Mouse (Mus musculus) lung, postnatal 10 days (tissue): ENCODE measurements around the gene Ctsll3.

Source experiments
- DNase-seq: peaks from one replicate; pipeline ENCODE4 v3.0.0; 2021

The Ctsll3 gene

DNA sequence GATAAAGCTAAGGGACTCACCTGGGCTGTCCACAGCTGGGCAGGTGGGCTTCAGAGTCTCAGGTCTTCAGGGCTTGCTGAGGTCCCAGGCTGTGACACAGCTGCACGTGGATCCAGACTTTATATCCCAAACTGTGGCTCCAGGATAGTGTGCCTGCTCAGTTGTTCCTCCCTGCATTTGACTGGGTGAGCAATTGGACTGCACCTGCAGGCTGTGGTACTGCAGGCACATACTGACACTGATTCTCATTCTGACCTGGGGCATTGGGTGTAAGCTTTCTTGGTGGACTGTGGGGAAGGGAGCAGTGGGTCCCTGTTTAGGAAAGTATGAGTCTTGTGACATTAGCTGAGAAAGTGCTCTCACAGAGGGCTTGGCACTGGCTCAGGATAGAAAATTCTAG is at the start of gene Ctsll3:
TSS of gene Ctsll3 (minus strand) at position 101 of the 400 bp plus-strand sequence.
- no peak for DNase-seq

DNA sequence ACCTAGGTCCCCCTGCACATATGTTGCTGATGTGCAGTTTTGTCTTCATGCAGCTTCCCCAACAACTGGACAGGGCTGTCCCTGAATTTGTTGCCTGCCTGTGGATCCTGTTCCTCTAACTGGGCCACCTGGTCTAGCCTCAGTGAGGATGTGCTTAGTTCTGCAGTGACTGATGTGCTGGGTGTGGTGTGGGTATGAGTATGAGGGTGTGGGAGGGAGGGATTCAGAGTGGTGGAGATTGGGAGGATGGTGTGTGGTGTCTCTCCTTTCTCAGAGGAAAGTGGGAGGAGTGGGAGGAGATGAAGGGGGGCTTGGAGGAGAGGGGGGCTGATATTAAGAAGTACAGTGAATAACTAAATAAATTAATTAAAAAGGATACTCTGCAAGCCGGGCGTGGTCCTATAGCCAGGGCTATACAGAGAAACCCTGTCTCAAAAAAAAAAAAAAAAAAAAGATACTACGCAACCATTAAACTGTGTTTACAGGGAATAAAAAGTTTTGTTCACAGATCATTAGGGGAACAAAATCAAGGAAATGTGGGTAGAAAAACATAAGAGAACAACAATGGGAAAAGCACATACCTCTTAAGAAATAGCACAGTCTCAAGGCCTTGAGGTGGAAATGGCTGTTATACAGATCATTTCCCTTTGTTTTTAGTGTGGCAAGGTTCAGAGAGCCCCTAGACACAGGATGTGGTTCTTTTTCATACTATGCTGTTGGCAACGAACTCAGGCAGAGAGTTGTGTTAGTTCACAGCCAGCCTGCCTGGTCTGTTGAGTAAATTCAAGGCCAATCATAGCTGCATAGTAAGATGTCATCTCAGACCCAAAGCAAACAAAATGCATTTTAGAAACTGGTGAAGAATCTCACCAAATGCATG is 45.8 kb upstream of the Ctsll3 start:
- DNase-seq = peak; percentile 51

DNA sequence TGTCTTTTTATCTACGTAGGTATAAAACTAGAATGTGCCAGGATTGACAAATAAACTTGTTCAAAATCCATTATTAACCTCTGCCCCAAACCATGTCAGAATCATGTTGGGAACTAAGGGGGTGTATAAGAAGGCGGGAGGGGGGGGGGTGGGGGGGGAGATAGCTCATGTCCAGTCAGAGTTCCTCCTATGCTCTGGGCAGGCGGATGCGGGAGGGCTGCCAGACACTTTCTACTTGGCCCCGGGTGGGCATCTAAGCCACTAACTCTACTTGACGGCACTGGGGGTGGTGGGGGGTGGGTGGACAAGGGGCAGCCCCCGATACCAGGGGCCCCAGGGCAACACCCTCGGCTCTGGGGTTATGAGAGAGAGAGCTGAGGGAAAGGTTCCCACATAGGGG is 40.5 kb upstream of the Ctsll3 start:
- no peak for DNase-seq

DNA sequence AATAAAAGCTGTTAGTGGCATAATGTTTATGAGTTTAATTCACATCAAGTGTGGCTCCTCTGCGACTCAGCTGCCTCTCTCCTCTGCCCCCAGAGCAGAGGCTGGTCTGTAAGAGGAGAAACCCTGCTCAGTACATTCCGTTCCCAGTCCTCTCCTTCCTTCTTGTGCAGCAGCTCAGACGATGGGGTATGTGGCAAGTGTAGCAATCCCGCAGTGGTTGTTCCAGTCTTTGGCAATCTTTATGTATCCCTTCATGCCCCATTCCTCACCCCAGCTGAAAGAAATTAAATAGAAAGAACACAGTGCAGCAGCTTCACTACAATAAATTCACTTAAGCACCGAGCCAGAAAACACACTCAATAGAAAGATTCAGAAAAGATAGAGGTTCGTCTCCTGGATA is 40.1 kb upstream of the Ctsll3 start:
- no peak for DNase-seq

DNA sequence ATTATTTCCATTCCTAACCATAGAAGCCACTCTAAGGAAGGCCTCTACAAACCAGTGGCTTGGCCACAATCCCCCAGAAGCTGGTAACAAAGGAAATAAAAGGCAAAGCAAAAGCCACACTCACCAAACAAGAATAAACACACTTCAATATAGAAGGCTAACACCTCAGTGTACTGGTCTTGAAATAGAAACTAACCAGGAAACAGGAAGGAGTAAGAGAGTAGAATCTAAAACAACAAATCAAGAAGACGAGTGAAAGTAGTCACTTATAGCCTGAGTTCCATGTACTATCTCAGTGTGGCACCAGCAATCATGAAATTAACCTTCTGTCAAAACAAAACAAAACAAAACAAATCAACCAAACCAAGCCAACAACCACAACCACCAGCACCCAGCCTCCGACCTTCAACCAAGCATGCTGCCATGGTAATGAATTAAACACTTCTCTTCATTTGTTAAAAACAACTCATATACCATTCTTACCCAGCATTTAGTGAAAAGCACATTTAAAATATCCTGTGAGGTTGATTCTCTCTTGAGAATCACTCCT is 36.8 kb upstream of the Ctsll3 start:
- DNase-seq = no peak

DNA sequence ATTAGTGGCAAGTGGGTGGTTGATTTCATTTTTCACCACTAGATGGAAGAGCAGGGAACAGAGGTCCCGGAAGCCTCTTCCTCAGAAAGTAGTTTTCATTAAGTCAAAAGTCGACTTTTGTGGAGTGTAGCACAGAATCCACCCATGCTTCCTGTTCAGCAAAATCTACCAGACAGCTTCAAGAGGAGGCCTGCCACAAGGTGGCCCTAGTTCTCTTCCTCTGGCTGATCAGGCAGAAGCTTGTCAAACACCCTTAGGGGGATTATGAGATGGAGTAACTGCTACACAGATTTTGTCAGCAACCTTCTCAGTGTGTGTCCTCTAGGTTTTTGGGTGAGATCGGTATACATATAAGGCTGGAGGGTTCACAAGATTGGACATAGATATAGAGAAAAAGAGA is 23.4 kb upstream of the Ctsll3 start:
- peak; percentile 57 for DNase-seq

DNA sequence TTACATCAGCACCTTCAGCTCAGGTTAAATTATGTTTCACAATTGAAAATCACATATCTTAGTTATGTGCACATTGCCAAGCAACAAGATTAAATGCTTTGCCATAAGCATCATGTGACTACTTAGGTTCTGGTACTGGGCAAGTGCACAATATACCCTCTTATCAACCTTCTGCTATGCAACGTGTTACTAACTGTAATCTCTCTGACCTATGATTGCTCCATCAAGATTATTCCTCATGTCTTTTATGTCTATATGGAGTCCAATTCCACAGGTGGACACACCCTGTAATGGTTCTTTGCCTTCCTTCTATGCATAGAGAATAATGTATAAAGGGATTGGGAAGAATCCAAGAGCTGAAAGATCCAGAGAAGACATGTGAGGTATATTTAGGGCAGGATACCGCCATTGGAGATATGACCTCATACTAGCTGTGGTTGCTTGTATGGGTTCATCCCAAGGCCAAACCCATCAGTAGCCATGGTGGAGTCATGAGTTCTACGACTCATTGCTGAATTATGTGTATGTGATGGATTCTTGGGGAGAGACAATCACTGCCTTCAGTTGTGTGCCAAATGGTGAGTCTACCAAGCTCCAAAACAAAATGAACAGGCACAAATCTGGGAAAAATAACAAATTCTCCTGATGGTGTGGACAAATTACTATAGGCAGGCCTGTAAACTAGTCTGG is 18.0 kb upstream of the Ctsll3 start:
- no peak for DNase-seq

DNA sequence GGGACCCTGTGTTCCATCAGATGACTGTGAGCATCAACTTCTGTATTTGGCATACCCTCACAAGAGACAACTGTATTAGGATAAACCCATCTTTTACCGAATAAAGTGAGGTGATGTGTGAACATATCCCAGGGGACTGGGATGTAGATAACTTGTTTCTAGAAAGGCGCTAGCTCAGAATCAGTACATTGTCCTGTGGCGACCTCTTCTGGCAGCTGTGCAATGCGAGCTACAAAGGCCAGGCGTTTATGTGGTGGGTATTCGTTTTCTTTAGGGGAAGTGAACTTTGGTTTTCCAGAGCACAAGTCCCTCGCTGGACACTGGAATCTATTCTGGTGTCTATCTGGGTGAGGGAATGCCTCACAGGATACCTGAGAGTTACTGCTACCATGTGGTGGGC is 16.8 kb upstream of the Ctsll3 start:
- peak; percentile 56 for DNase-seq

DNA sequence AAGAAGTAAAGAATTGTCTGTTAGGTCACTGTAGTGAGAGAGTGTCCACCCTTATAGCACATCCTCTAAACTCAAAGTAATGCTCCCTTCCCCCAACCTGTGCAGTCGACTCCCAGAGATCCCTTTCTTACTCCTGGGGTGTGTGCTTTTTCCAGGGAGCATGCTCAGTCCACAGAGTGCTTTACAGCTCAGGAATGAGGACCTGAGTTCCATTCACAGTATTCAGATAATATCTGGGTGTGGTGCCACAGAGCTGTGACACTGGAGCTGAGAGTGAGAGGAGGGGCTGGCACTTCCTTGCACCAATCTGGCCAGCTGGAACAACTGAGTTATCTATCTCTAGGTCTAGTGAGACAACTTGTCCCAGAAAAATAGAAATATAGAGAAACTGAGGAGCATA is 11.1 kb upstream of the Ctsll3 start:
- no peak for DNase-seq

DNA sequence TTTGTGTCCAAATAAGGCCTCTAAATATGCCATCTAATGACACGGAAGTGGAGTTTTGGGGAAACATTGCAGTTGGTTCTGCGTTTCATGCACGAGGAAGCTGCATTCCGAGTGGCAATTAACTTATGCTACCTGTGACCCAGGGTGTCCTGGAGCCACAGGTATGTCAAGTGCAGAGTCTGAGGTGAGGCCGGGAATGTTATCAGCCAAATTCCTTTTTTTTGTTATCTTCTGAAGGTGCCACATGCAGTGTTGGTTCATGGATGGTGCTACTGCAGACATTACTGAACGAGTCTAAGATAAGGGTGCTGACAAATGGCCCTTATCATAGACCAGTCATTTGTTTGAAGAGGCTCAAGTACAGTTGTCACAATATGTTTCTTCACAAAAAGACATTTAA is 10.1 kb upstream of the Ctsll3 start:
- no peak for DNase-seq

DNA sequence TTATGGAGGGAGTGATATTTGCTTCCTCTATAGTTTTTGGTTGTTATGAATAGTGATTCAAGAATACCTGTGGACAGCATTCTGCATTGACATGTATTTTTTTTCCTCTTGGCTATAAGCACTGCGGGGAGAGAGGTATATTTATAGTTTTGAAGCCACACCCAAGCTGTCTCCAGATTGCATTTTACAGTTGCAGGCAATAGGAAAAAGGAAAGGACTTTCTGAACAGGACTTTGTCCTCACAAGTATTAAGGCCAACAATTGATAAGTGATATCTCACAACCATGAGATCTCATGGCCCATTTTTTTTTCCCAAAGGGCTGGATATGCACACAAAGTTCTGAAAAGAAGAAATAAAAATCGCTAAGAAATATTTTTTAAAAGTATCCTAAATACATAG is 7.0 kb upstream of the Ctsll3 start:
- DNase-seq = no peak

DNA sequence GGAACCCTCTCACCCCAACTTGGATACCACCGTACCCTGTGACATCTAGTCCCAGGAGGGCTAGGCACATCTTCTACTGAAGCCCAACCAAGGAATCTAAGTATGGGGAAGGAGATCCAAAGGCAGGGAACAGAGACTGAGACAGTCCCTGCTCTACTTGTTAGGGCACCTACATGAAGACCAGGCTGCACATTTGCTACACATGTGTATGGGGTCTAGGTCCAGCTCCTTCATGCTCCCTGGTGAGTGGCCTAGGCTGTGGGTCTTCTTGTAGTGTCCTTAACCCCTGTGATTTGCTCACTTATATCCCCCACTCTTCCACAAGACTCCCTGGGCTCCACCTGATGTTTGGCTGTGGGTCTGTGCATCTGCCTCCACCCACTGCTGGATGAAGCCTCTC is 13.2 kb downstream of the Ctsll3 start:
- DNase-seq = no peak

DNA sequence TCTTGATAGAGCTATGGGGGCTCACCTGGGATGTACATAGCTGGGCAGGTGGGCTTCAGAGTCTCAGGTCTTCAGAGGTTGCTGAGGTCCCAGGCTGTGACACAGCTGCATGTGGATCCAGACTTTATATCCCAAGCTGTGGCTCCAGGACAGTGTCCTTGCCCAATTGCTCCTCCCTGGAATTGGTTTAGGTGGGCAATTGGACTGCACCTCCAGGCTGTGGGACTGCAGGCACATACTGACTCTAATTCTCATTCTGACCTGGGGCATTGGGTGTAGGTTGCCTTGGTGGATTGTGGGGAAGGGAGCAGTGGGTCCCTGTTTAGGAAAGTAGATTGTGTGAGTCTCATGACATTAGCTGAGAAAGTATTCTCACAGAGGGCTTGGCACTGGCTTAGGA is 16.4 kb downstream of the Ctsll3 start, which contains the start of gene BC051665:
TSS of gene BC051665 (minus strand) at position 101 of the 400 bp plus-strand sequence.
- no peak for DNase-seq

DNA sequence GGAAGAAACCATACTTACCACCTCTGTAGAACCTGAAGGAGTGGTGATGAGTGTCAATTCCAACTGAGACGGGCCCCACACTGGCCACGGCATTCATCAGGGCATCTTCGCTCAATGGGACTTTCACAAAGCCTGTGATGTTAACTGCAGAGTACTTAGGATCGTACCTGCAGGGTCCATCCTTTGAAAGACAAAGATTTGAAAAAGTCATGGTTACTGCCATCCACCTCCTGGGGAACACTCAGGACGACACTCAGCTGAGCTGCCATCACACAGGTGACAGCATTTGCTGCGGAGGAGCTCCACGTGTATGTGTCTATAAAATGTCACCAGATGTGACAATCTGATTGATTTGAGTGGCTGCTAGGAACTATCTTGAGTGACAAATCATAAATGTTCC is 19.3 kb downstream of the Ctsll3 start:
- no peak for DNase-seq

DNA sequence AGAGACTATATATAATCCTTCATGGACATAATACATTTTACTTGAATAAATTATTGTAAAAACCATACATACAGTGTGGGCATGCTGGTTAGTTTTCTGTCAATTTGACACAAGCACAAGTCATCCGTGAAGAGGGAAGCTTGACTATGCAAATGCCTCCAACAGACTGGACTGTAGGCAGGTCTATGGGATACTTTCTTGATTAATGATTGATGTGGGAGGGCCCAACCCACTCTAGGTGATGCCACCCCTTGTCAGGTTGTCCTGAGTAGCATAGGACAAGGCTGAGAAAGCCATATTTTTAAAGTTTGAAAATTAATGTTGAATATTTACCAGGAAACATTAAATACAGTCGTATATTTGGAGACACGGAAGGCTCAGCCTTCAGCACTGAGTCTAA is 22.1 kb downstream of the Ctsll3 start:
- no peak for DNase-seq

DNA sequence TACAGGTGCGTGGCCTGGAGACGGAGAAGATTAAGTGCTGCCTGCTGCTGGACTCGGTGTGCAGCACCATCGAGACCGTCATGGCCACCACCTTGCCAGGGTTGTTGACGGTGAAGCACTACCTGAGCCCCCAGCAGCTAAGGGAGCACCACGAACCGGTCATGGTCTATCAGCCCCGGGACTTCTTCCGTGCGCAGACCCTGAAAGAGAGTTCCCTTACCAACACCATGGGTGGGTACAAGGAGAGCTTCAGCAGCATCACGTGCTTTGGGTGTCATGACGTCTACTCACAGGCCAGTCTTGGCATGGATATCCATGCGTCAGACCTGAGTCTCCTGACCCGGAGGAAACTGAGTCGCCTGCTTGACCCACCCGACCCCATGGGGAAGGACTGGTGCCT is 41.5 kb downstream of the Ctsll3 start:
- no peak for DNase-seq

DNA sequence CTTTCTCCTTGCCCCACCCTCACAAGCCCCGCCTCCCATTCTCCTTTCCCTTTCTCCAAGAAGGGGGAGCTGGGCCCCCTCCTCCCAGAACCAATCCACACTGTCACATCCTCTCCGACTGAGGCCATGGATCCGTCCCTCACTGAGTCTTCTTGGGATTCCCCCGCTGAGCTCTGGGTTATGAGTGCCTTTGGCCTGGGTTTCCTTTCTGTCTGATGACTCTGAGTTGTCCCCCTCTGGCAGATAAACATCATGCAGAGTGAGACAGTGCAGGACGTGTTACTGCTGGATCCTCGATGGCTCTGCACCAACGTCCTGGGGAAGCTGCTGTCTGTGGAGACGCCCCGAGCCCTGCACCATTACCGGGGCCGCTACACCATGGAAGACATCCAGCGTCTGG is 42.3 kb downstream of the Ctsll3 start:
- DNase-seq = no peak

DNA sequence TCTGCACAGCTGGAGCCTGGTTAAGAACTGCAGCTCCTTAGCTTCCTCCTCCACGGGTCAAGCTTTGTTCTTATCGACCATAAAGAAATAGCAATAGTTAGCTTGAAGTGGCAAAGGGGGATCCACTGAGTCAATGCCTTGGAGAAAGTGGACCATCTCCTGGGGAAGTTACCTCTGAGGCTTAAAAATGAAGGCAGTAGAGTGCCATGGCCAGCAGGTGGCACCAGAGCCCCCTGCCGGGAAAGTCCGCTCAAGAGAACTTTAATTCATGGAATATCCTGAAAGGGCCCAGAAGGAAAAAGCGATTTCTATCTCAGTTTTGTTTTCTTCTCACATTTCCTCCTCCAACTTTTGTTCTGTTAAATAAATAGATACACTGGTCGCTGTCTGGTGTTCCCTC is 43.5 kb downstream of the Ctsll3 start:
- peak; percentile 64 for DNase-seq

DNA sequence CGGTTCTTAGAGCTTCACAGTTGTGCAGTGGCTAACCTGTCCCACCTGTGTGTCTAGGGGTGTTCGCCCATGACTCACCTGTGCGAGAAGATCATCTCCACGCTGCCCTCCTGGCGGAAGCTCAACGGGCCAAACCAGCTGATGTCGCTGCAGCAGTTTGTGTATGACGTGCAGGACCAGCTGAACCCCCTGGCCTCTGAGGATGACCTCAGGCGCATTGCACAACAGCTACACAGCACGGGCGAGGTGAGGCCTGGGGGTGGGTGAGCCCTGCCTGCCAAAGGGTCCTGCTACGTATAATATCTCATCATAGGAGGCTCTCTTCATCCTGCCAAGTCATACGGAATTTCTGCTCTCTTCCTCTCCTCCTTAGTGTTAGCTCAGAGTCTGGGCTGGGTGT is 45.4 kb downstream of the Ctsll3 start:
- no peak for DNase-seq

DNA sequence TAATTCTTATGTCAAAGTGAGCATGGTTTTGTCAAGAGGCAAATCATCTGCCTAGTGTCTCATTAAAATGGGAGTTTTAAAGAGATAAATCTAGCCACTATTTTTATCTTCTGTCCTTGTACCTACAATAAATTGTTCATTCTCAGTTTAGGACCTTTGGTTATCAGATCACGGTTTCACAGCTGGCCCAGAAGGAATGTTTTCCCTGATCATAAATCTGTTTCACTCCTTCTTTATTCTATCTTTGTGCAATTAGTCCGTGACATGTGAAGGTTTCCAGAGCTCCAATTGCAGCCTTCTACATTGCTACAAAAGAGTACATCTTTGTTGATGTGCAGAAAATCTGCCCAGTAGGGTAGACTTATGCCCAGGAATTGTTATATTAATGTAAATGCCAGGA is 47.4 kb downstream of the Ctsll3 start:
- DNase-seq = no peak

DNA sequence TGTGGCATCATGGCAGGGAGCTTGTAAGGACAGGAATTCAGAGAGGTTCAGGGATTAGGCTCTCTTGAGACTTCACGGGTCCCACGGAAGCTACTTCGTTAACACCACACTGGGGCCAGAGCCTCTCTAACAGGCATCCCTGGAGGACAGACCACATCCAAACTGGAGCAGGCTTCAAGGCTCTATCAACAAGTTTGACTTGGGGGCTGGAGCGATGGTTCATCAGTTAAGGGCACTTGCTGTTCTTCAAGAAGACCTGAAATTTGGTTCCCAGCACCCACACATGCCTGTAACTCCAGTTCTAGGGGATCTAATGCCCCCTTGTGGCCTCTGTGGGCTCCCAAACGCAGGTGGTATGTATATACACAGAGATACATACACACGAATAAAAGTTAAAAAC is 49.4 kb downstream of the Ctsll3 start:
- no peak for DNase-seq

DNA sequence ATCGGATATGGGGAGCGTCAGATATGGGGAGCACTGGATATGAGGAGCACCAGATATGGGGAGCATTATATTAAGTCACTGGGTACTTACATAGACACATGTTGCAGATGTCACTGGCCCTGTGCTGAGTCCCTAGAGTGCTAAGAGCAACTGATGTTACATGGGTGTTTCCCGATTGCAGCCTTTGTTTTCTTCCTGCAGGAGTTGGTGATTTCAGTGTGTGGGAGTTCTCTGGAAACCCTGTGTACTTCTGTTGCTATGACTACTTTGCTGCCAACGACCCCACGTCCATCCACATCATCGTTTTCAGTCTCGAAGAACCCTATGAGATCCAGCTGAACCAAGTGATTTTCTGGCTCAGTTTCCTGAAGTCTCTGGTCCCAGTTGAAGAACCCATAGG is 51.7 kb downstream of the Ctsll3 start:
- DNase-seq = no peak

DNA sequence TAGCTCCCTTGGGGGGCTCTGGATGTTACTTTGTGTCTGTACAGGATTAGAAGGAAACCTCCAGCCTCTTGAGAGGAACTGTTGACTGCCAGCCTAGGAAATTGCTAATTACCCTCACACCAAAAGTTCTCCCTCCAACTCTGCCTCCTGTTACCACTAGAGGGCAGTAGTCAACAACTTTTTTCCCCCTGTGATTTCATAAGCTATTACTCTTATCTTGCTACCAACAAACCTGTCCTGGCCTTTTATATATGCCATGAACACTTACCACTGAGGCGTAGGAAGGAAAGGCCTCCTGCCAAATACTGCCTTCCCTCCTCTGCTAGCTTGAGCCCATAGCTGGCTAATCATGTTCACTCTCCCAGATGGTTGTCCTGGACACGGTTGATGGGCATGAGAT is 54.1 kb downstream of the Ctsll3 start:
- no peak for DNase-seq
